Mouse (Mus musculus) gastrocnemius, postnatal 25 days (tissue): ENCODE data around the gene Vsx1. TPM values are rescaled to one million over a fixed set of nuclear protein-coding genes. Genes with fewer than 3 reads are reported as not detected.

Experiments
- DNase-seq: peaks from one replicate; pipeline ENCODE4 v3.0.0; 2022
- long read RNA-seq, 2 experiments: library from polyadenylated mRNA; stranded (forward); transcript quantifications; one replicate each; pipeline ENCODE4 v2.0.0; 2021
- total RNA-seq, 2 experiments: library from RNA; stranded (reverse); gene quantifications; 1 replicate in 1 of 2; 2 replicates in 1 of 2; pipeline ENCODE4 v1.2.3; 2021

Vsx1 gene
- not detected for total RNA-seq
- long read RNA-seq, experiment 1, result 0 reads
- long read RNA-seq, experiment 2, result 0 reads

- no peak for DNase-seq
Observed at GRCm38 (mm10) chr2:150689223-150689800, at the start of gene Vsx1. Gene Vsx1 (minus strand): TSS chr2:150689360.

GRCm38 (mm10) chr2:150737881-150738280 is 48.7 kb upstream of the Vsx1 start:
- DNase-seq, result no peak

GRCm38 (mm10) chr2:150735756-150736576 is 46.8 kb upstream of the Vsx1 start:
- no peak for DNase-seq

- DNase-seq, result no peak
Observed at GRCm38 (mm10) chr2:150712167-150712674, 23.1 kb upstream of the Vsx1 start.

- DNase-seq, result no peak
Observed at GRCm38 (mm10) chr2:150691481-150692170, 2.5 kb upstream of the Vsx1 start.

GRCm38 (mm10) chr2:150690216-150690615 is 1.1 kb upstream of the Vsx1 start:
- DNase-seq, result no peak

- no peak for DNase-seq
Observed at GRCm38 (mm10) chr2:150688541-150689186, 496 bp downstream of the Vsx1 start.

- DNase-seq, result no peak
Observed at GRCm38 (mm10) chr2:150687871-150688540, 1.2 kb downstream of the Vsx1 start.

GRCm38 (mm10) chr2:150685389-150685788 is 3.8 kb downstream of the Vsx1 start:
- DNase-seq, result no peak

- DNase-seq, result no peak
Observed at GRCm38 (mm10) chr2:150684451-150684850, 4.7 kb downstream of the Vsx1 start.

- DNase-seq, result no peak
Observed at GRCm38 (mm10) chr2:150681581-150681980, 7.6 kb downstream of the Vsx1 start.

- DNase-seq, result peak; percentile 29
Observed at GRCm38 (mm10) chr2:150678392-150678791, 10.8 kb downstream of the Vsx1 start.

- no peak for DNase-seq
Observed at GRCm38 (mm10) chr2:150675525-150675924, 13.6 kb downstream of the Vsx1 start.

- DNase-seq, result peak; percentile 47
Observed at GRCm38 (mm10) chr2:150674900-150675299, 14.3 kb downstream of the Vsx1 start.

GRCm38 (mm10) chr2:150673929-150674328 is 15.2 kb downstream of the Vsx1 start:
- DNase-seq, result no peak

GRCm38 (mm10) chr2:150671609-150672290 is 17.4 kb downstream of the Vsx1 start:
- DNase-seq, result no peak

- no peak for DNase-seq
Observed at GRCm38 (mm10) chr2:150670926-150671325, 18.2 kb downstream of the Vsx1 start.

GRCm38 (mm10) chr2:150669454-150670045 is 19.6 kb downstream of the Vsx1 start:
- no peak for DNase-seq

- DNase-seq, result no peak
Observed at GRCm38 (mm10) chr2:150668956-150669355, 20.2 kb downstream of the Vsx1 start.
